Mouse (Mus musculus): Measurements from ENCODE around the gene Mat2a. TPM values are rescaled to one million over a fixed set of nuclear protein-coding genes. Genes with fewer than 3 reads are reported as not detected.

Mat2a gene
- total and polyA plus RNA-seq, 3 experiments, result 166 to 456 (median 218) TPM

DNA sequence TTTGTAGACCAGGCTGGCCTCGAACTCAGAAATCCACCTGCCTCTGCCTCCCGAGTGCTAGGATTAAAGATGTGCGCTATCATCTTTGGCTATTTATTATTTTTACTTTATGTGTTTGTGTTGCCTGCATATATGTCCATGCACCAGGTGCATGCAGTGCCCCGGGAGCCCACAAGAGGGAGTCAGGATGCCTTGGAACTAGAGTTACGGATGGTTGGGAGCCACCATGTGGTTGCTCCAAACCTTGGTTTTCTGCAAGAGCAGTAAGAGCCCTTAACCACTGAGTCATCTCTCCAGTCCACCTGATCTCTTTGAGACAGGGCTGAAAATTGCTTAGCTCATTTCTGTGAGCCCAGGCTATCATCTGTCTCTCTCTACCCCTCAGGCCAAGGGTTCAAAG lies 32.2 kb downstream of the Mat2a start (continued):
- TF ChIP-seq SIN3A (IDR thresholded peaks at IDR 0.05; ENCODE audit: low read length), result peak; percentile 33; the same call in 1 of the 2 replicates
- no peak for TF ChIP-seq USF1 (IDR thresholded peaks at IDR 0.05; ENCODE audit: low read depth, low read length)
- TF ChIP-seq UBTF (IDR thresholded peaks at IDR 0.05; ENCODE audit: low read depth, low read length), result no peak
- TF ChIP-seq ZMIZ1 (IDR thresholded peaks at IDR 0.05; ENCODE audit: low read depth, low read length), result no peak
- no peak for TF ChIP-seq NRF1 (IDR thresholded peaks at IDR 0.05; ENCODE audit: low read depth, low read length)
- TF ChIP-seq MYC (IDR thresholded peaks at IDR 0.05; ENCODE audit: low read depth, low read length), result peak; percentile 86
- peak; percentile 66; the same call in 1 of the 2 replicates for TF ChIP-seq TCF12 (IDR thresholded peaks at IDR 0.05; ENCODE audit: low read depth, low read length)
- TF ChIP-seq ZC3H11A (IDR thresholded peaks at IDR 0.05; ENCODE audit: low read depth, low read length), result no peak; the same call in 1 of the 2 replicates
- TF ChIP-seq PAX5 (IDR thresholded peaks at IDR 0.05; ENCODE audit: low read length), result no peak
- TF ChIP-seq E2F4 (IDR thresholded peaks at IDR 0.05; ENCODE audit: insufficient replicate concordance, low read depth, low read length), result no peak
- no peak for TF ChIP-seq MAZ (IDR thresholded peaks at IDR 0.05; ENCODE audit: low read depth, low read length)
- no peak for TF ChIP-seq CHD1 (IDR thresholded peaks at IDR 0.05; ENCODE audit: low read depth, low read length)
- TF ChIP-seq JUN (IDR thresholded peaks at IDR 0.05; ENCODE audit: insufficient read depth, low read depth, low read length), result no peak
- peak; percentile 81; the same call in 1 of the 2 replicates for TF ChIP-seq NELFE (IDR thresholded peaks at IDR 0.05; ENCODE audit: low read depth, low read length)
- TF ChIP-seq JUND (conservative IDR thresholded peaks at IDR 0.05; ENCODE audit: low read depth, low read length), result no peak

- H3K27ac ChIP-seq (ENCODE audit: insufficient read depth, low read depth), result no peak overlapping the region
- TF ChIP-seq CHD1 (IDR thresholded peaks at IDR 0.05; ENCODE audit: low read depth, low read length) (no peak), ZKSCAN1 (IDR thresholded peaks at IDR 0.05; ENCODE audit: borderline replicate concordance, low read depth, low read length) (no peak), ELF1 (IDR thresholded peaks at IDR 0.05; ENCODE audit: low read depth, low read length) (no peak), TBP (conservative IDR thresholded peaks at IDR 0.05; ENCODE audit: low read depth, low read length) (no peak), TCF12 (IDR thresholded peaks at IDR 0.05; ENCODE audit: low read depth, low read length) (no peak), RAD21 (IDR thresholded peaks at IDR 0.05; ENCODE audit: low read depth, low read length) (no peak), PAX5 (IDR thresholded peaks at IDR 0.05; ENCODE audit: low read length) (no peak), ETS1 (conservative IDR thresholded peaks at IDR 0.05; ENCODE audit: low read depth, low read length) (no peak), MEF2A (IDR thresholded peaks at IDR 0.05; ENCODE audit: borderline replicate concordance, low read depth, low read length) (no peak), ZMIZ1 (IDR thresholded peaks at IDR 0.05; ENCODE audit: low read depth, low read length) (no peak), MAX (IDR thresholded peaks at IDR 0.05; ENCODE audit: low read length) (no peak), MAFK (IDR thresholded peaks at IDR 0.05; ENCODE audit: insufficient replicate concordance, low read length) (no peak), E2F4 (IDR thresholded peaks at IDR 0.05; ENCODE audit: insufficient replicate concordance, low read depth, low read length) (no peak), BHLHE40 (IDR thresholded peaks at IDR 0.05; ENCODE audit: low read depth, low read length) (no peak), MXI1 (IDR thresholded peaks at IDR 0.05; ENCODE audit: low read depth, low read length) (no peak), ZC3H11A (IDR thresholded peaks at IDR 0.05; ENCODE audit: low read depth, low read length) (no peak), SIN3A (IDR thresholded peaks at IDR 0.05; ENCODE audit: low read length) (no peak), NELFE (IDR thresholded peaks at IDR 0.05; ENCODE audit: low read depth, low read length) (no peak), EP300 (IDR thresholded peaks at IDR 0.05; ENCODE audit: low read length) (no peak)
- dilution Hi-C loops (cut with MboI; ENCODE audit: extremely low pct_ligation_motif_present, extremely low pct_unique_long_range_greater_than_20kb, low sequenced_read_pairs), result no loop called here
These were observed 34.0 kb downstream of the Mat2a start for GRCm38 (mm10) chr6:72405356-72405755.

More at GRCm38 (mm10) chr6:72405356-72405755, 34.0 kb downstream of the Mat2a start:
- Histone ChIP-seq H3K9ac (ENCODE audit: insufficient read depth, low read depth) (no peak overlapping the region), H3K4me3 (replicated peaks in 1 of 3; ENCODE audit: low read depth in 2 of 3, low read length in 2 of 3, poor library complexity in 1 of 3) (no peak overlapping the region), H3K36me3 (replicated peaks in 1 of 2; ENCODE audit: control insufficient read depth in 1 of 2, insufficient read depth in 1 of 2, low read length in 1 of 2) (no peaks in the 10 kb centered on the region), H3K9me3 (replicated peaks; ENCODE audit: low read length) (no peaks in the 10 kb centered on the region), H3K4me2 (ENCODE audit: insufficient read depth, low read depth, poor library complexity, severe bottlenecking) (no peak overlapping the region), H3K27me3 (replicated peaks) (no peaks in the 10 kb centered on the region), H3K79me2 (replicated peaks; ENCODE audit: control insufficient read depth, extremely low read depth, insufficient read depth, poor library complexity, severe bottlenecking) (no peaks in the 10 kb centered on the region), H3K4me1 (ENCODE audit: control insufficient read depth in 1 of 2, insufficient read depth in 2 of 2) (peaks cover 0 to 10% of the 10 kb centered on the region in 2 experiments; a peak in 3 of 4 replicates)
- in situ Hi-C loops (cut with MboI; ENCODE audit: low pct_ligation_motif_present, low pct_unique_long_range_greater_than_20kb, low sequenced_read_pairs), result loop anchor here (25.0 kb wide), 1 partner anchor 432 kb away; no protein-coding TSS in a partner anchor
- DNase-seq (ENCODE audit: extremely low read depth), result no peak

Data from CH12.LX (cell line).